Mouse (Mus musculus): ENCODE results near the gene Pkhd1. TPM values are rescaled to one million over a fixed set of nuclear protein-coding genes. Genes with fewer than 3 reads are reported as not detected.

Pkhd1 gene
- 0.11 and 0.14 TPM in 2 replicates for polyA plus RNA-seq (2012; rRNA removed)

DNA sequence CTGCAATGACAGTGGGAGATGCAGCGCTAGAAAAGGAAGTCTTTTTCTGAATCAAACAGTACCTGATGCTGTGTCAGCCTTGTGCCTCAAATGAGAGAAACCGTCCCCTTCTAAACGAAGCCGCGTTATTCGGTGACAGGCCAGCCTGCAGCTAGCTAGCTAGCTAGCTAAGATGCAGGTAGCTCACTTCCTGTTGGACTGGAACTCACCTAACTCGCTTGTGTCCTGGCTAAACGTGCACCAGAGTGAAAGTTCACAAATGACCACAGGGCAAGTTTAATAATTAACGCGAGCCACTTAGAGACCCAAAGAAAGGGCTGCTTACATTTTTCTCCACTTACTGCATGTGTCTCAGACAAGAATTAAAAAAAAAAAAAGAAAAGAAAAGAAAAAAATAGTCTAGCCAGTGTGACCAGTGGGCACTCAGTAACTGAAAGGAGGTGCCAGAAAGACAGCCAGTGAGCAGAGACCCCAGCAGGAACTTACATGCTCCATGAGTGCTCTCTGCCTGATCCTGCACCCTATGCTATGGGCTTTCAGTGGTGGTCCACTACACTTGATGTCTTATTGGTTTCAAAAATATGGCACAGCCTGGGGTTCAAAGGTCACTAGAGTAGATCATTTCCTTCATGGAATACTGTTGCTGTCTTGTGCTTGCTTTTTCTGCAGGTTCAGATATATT, at the start of gene Pkhd1:
Gene Pkhd1, minus strand, starts transcription at position 216 of the 682 bp plus-strand sequence.

Other genes with a start within 250 kb of the Pkhd1 start
- not detected in 2 replicates for gene Il17a, start 112.8 kb upstream of the Pkhd1 start, polyA plus RNA-seq (2012; rRNA removed)
- 0.16 and 0.22 TPM in 2 replicates for gene Il17f, start 172.6 kb upstream of the Pkhd1 start, polyA plus RNA-seq (2012; rRNA removed)
- 110 and 121 TPM in 2 replicates for gene Mcm3, start 202.2 kb upstream of the Pkhd1 start, polyA plus RNA-seq (2012; rRNA removed)